Mouse (Mus musculus): ENCODE measurements at regions not wholly inside any gene's neighbourhood (a gene's known extent, or its start where the extent isn't known, plus 50 kb on each side); places are given as distances from the start of the nearest gene placed in this dataset.

DNA sequence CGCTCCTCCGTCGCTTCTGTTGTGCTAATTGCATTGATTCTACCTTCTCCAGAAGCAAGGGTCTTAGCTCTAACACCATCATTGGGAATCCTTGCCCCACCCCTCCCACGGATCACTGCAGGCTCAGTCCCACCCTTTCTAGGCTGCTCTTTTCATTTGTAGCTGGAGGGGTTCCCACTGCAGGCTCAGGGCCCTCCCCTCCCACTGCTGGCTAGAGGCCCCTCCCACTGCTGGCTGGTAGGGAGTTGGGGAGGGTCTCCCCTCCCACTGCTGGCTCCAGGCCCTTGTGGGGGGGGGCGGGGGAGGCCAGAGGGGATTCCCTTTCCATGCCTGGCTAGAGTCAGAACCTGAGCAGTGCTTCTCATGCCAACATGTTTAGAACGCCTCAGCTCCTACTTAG is 215.5 kb upstream of the Mphosph6 start:
- Histone ChIP-seq H3K27me3 (ENCODE audit: insufficient read depth, poor library complexity, severe bottlenecking) (0 out of 2 replicates have a peak, but pooled peaks cover 4% of the 10 kb centered on the region), H3K36me3 (no peaks in the 10 kb centered on the region), H3K4me3 (no peak overlapping the region), H3K4me1 (peaks cover 15% of the 10 kb centered on the region), H3K9me3 (no peaks in the 10 kb centered on the region), H3K27ac (no peak overlapping the region)
- WGBS: 25% methylated on average over 6 of the region's 6 CpGs
- no peak for DNase-seq (ENCODE audit: low spot score)

DNA sequence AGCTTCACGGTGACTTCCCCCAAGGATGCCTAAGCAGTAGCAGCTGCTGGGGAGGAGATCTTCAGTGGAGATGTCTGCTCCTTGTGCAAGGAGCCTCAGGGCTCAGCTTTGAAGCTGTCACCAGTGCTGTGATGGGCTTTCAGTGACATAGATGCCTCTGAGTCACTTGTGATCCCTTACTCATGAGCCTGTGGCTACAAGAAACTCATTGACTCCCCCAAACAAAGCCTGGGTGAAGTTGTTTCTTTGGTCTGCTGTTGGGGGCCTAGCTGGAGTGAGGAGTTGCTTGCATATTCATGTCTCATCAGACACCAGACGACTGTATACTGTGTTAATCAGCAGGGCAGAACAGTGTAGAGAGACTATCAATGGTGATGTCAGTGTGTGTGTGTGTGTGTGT is 203.4 kb upstream of the Mphosph6 start:
- WGBS: 33% methylated on average over 2 of the region's 2 CpGs
- no peak for DNase-seq (ENCODE audit: low spot score)
- Histone ChIP-seq H3K36me3 (no peaks in the 10 kb centered on the region), H3K9me3 (no peaks in the 10 kb centered on the region), H3K27me3 (ENCODE audit: insufficient read depth, poor library complexity, severe bottlenecking) (no peaks in the 10 kb centered on the region), H3K4me1 (peaks cover 16% of the 10 kb centered on the region), H3K4me3 (no peak overlapping the region), H3K27ac (no peak overlapping the region)

DNA sequence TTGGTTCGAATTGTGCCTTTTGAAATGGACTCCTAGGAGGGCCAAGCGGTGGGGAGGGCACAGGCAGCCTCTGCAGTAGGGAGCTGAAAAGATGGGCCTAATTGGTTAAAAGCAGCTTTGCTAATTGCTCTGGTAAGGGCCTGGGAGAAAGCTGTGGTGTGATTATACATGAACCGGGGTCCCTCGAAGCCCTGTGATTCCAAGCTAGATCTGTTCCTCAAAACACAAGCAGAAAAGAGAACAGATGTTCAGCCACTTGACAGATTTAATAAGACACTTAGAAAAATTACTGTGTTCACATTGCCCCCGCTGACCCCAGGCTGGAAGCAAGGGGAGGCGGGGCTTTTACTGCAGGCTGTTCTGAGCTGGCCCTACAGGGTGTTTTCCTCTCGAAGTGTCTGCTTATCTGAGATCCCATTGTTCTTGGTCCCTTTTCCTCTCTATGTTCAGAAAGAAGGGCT is 202.7 kb upstream of the Mphosph6 start:
- no peaks in the 10 kb centered on the region for H3K36me3 ChIP-seq
- H3K9me3 ChIP-seq: no peaks in the 10 kb centered on the region
- H3K27ac ChIP-seq: no peak overlapping the region
- peaks cover 16% of the 10 kb centered on the region for H3K4me1 ChIP-seq
- 47% methylated on average over 7 of the region's 7 CpGs for WGBS
- H3K27me3 ChIP-seq (ENCODE audit: insufficient read depth, poor library complexity, severe bottlenecking): no peaks in the 10 kb centered on the region
- H3K4me3 ChIP-seq: no peak overlapping the region
- DNase-seq (ENCODE audit: low spot score): no peak

GRCm38 (mm10) chr8:118001138-118001537 is 199.4 kb upstream of the Mphosph6 start:
- Histone ChIP-seq H3K27me3 (ENCODE audit: insufficient read depth, poor library complexity, severe bottlenecking) (no peaks in the 10 kb centered on the region), H3K9me3 (no peaks in the 10 kb centered on the region), H3K36me3 (no peaks in the 10 kb centered on the region), H3K27ac (no peak overlapping the region), H3K4me3 (no peak overlapping the region), H3K4me1 (peaks cover 16% of the 10 kb centered on the region)
- DNase-seq (ENCODE audit: low spot score): no peak
- 87% methylated on average over 10 of the region's 10 CpGs for WGBS

DNA sequence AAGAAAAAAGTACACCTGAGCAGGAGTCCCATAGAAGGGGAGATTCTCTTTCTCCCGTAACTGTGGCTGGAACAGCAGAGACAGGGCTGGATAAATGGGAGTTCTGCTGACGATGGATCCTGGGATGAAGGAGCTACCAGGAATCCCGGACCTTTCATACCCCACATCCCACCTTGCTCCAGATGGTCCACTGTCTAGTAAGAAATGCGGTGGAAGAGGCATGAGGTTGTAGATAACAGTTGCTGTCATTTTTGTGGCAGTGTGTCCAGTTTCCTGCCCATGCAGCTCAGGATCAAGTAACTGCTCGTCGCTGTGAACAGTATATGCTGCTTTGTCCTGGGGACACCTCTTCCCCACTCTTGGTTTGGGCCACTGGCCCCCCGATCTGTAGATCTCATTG is 190.1 kb upstream of the Mphosph6 start:
- H3K27me3 ChIP-seq (ENCODE audit: insufficient read depth, poor library complexity, severe bottlenecking): no peaks in the 10 kb centered on the region
- H3K4me3 ChIP-seq: no peak overlapping the region
- 73% methylated on average over 7 of the region's 7 CpGs for WGBS
- H3K36me3 ChIP-seq: no peaks in the 10 kb centered on the region
- no peaks in the 10 kb centered on the region for H3K9me3 ChIP-seq
- peaks cover 3% of the 10 kb centered on the region; the same call in 1 of the 2 replicates for H3K4me1 ChIP-seq
- no peak overlapping the region for H3K27ac ChIP-seq
- DNase-seq (ENCODE audit: low spot score): peak; percentile 59

GRCm38 (mm10) chr8:117988781-117989180 is 187.0 kb upstream of the Mphosph6 start:
- 38% methylated on average over 5 of the region's 5 CpGs for WGBS
- H3K9me3 ChIP-seq: no peaks in the 10 kb centered on the region
- no peak overlapping the region for H3K4me3 ChIP-seq
- peaks cover 3% of the 10 kb centered on the region; the same call in 1 of the 2 replicates for H3K4me1 ChIP-seq
- DNase-seq (ENCODE audit: low spot score): peak; percentile 64
- no peaks in the 10 kb centered on the region for H3K27me3 ChIP-seq (ENCODE audit: insufficient read depth, poor library complexity, severe bottlenecking)
- no peak overlapping the region for H3K27ac ChIP-seq
- no peaks in the 10 kb centered on the region for H3K36me3 ChIP-seq

- WGBS: 82% methylated on average over 5 of the region's 5 CpGs
- DNase-seq (ENCODE audit: low spot score): no peak
- H3K4me1 ChIP-seq: no peaks in the 10 kb centered on the region
Observed at GRCm38 (mm10) chr8:117968306-117968705, 166.6 kb upstream of the Mphosph6 start.

GRCm38 (mm10) chr8:117966556-117966955 is 164.8 kb upstream of the Mphosph6 start:
- no peak for DNase-seq (ENCODE audit: low spot score)
- WGBS: 76% methylated on average over 5 of the region's 5 CpGs
- Histone ChIP-seq H3K4me3 (no peak overlapping the region), H3K4me1 (no peaks in the 10 kb centered on the region), H3K9me3 (no peaks in the 10 kb centered on the region), H3K27ac (no peak overlapping the region), H3K36me3 (no peaks in the 10 kb centered on the region), H3K27me3 (ENCODE audit: insufficient read depth, poor library complexity, severe bottlenecking) (no peaks in the 10 kb centered on the region)

More at GRCm38 (mm10) chr8:117968306-117968705, 166.6 kb upstream of the Mphosph6 start:
- Histone ChIP-seq H3K27me3 (ENCODE audit: insufficient read depth, poor library complexity, severe bottlenecking) (no peaks in the 10 kb centered on the region), H3K4me3 (no peak overlapping the region), H3K9me3 (no peaks in the 10 kb centered on the region), H3K36me3 (no peaks in the 10 kb centered on the region), H3K27ac (no peak overlapping the region)

GRCm38 (mm10) chr8:117963426-117963825 is 161.7 kb upstream of the Mphosph6 start:
- H3K4me3 ChIP-seq: no peak overlapping the region
- 0 out of 2 replicates have a peak, but pooled peaks cover 3% of the 10 kb centered on the region for H3K9me3 ChIP-seq
- WGBS: 88% methylated on average over 13 of the region's 13 CpGs
- no peaks in the 10 kb centered on the region for H3K27me3 ChIP-seq (ENCODE audit: insufficient read depth, poor library complexity, severe bottlenecking)
- no peaks in the 10 kb centered on the region for H3K4me1 ChIP-seq
- H3K27ac ChIP-seq: no peak overlapping the region
- H3K36me3 ChIP-seq: no peaks in the 10 kb centered on the region
- DNase-seq (ENCODE audit: low spot score): no peak

- H3K9me3 ChIP-seq: 0 out of 2 replicates have a peak, but pooled peaks cover 3% of the 10 kb centered on the region
- no peak overlapping the region for H3K4me3 ChIP-seq
- H3K4me1 ChIP-seq: no peaks in the 10 kb centered on the region
- WGBS: 77% methylated on average over 8 of the region's 8 CpGs
- no peak overlapping the region for H3K27ac ChIP-seq
- H3K27me3 ChIP-seq (ENCODE audit: insufficient read depth, poor library complexity, severe bottlenecking): no peaks in the 10 kb centered on the region
- no peak for DNase-seq (ENCODE audit: low spot score)
- no peaks in the 10 kb centered on the region for H3K36me3 ChIP-seq
Observed at GRCm38 (mm10) chr8:117962666-117963065, 160.9 kb upstream of the Mphosph6 start.

DNA sequence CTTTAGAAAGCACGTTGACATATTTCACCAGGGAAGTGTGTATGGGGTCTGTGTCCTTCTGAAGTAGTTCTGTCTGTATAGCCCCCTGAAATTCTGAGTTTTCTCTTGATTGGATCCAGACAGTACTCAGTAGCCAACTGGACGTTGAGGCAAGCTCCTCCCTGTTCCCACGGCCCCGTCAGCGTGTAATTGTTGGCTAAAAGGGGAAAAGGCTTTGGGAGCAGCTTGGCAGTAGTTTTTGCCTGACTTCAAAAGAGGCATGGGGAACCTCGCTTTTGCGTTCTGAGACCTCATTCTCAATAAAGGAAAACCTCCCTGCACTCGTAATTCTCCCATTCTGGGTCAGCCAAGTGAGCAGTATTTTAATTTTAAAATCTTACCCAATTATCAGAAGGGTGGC is 157.8 kb upstream of the Mphosph6 start:
- 77% methylated on average over 8 of the region's 8 CpGs for WGBS
- Histone ChIP-seq H3K4me1 (no peaks in the 10 kb centered on the region), H3K9me3 (0 out of 2 replicates have a peak, but pooled peaks cover 3% of the 10 kb centered on the region), H3K36me3 (no peaks in the 10 kb centered on the region), H3K27ac (no peak overlapping the region), H3K27me3 (ENCODE audit: insufficient read depth, poor library complexity, severe bottlenecking) (peaks cover 8% of the 10 kb centered on the region; the same call in 1 of the 2 replicates), H3K4me3 (no peak overlapping the region)
- no peak for DNase-seq (ENCODE audit: low spot score)

DNA sequence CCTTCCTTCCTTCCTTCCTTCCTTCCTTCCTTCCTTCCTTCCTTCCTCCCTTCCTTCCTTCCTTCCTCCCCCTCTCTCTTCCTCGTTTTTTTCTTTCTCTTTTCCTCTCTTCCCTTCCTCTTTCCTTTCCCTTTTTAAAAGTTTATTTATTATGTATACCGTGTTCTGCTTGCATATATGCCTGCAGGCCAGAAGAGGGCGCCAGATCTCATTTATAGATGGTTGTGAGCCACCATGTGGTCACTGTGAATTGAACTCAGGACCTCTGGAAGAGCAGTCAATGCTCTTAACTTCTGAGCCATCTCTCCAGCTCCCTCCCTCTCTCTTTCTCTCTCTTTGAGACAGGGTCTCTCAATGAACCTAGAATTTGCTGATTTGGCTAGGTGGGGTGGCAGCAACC is 157.2 kb upstream of the Mphosph6 start:
- DNase-seq (ENCODE audit: low spot score): no peak
- H3K9me3 ChIP-seq: 0 out of 2 replicates have a peak, but pooled peaks cover 3% of the 10 kb centered on the region
- no peak overlapping the region for H3K4me3 ChIP-seq
- peaks cover 13% of the 10 kb centered on the region; the same call in 1 of the 2 replicates for H3K27me3 ChIP-seq (ENCODE audit: insufficient read depth, poor library complexity, severe bottlenecking)
- H3K4me1 ChIP-seq: no peaks in the 10 kb centered on the region
- H3K27ac ChIP-seq: no peak overlapping the region
- WGBS: 49% methylated on average over 3 of the region's 3 CpGs
- no peaks in the 10 kb centered on the region for H3K36me3 ChIP-seq

DNA sequence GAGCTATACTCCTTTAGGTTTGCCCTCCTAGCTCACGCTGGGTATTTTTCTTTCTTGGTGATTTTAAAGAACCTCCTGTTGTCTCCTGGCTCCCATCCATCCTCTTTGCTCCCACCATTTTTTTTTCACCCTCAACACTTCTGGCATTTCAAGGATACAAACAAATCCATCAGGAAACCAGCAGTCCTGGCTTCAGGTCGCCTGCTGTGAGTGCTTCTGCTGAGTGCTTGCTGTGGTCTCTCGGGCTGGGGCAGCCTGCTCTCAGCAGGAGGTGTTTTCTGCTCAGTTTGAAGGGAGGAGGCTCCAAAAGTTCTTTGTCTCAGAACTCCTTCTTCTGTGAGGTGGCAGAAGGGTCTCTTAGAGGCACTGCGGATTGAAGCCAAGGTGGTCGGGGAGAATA is 149.9 kb upstream of the Mphosph6 start:
- no peak overlapping the region for H3K4me3 ChIP-seq
- no peak overlapping the region for H3K27ac ChIP-seq
- H3K36me3 ChIP-seq: no peaks in the 10 kb centered on the region
- no peak for DNase-seq (ENCODE audit: low spot score)
- WGBS: 22% methylated on average over 5 of the region's 5 CpGs
- H3K4me1 ChIP-seq: peaks cover 5% of the 10 kb centered on the region; the same call in 1 of the 2 replicates
- peaks cover 19% of the 10 kb centered on the region; the same call in 1 of the 2 replicates for H3K27me3 ChIP-seq (ENCODE audit: insufficient read depth, poor library complexity, severe bottlenecking)
- H3K9me3 ChIP-seq: no peaks in the 10 kb centered on the region

- H3K27me3 ChIP-seq (ENCODE audit: insufficient read depth, poor library complexity, severe bottlenecking): no peaks in the 10 kb centered on the region
- DNase-seq (ENCODE audit: low spot score): no peak
- peaks cover 4% of the 10 kb centered on the region; the same call in 1 of the 2 replicates for H3K4me1 ChIP-seq
- no peak overlapping the region for H3K27ac ChIP-seq
- H3K4me3 ChIP-seq: no peak overlapping the region
- H3K36me3 ChIP-seq: no peaks in the 10 kb centered on the region
- WGBS: 31% methylated on average over 3 of the region's 3 CpGs
- no peaks in the 10 kb centered on the region for H3K9me3 ChIP-seq
Observed at GRCm38 (mm10) chr8:117946540-117946939, 144.8 kb upstream of the Mphosph6 start.
